Mouse (Mus musculus): ENCODE results near the gene Olfr558.

Gene Olfr558

DNA sequence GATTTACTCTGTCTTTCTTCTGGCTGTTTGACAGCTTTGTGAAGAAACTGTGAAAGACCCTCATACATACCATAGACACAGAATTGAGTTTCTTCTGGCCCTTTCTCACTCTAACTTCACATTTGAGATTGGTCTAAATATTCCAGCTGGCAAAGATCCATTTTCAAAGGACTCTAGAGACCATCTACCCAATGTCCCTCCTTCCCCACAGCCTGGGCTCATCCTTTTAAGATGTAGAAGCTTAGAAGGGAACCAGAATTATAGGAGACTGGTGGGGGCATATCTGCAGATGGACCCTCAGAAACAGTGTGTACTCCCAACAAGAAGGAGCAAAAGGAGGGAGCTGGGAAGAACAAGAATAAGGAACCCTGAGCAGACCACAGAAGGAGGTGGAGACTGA, at the start of gene Olfr558:
TSS of gene Olfr558 (plus strand) at position 301 of the 400 bp plus-strand sequence.
- no peak for DNase-seq

DNA sequence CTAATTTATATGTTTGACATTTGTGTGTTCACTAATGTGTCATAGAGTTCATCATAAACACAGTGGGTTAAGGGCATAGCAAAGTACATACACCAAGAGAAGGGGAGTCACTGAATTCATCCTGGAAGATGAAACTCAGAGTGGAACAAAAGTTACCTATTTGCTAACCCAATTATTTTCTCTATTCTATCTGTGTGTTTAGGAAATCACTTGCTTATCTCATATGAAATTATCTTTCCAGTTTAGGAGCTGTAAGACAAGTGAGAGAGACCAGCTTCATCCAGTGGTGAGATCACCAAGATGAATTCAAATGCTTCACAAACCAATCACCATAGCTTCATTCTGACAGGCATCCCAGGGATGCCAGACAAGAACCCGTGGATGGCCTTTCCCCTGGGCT, 43.5 kb upstream of the Olfr558 start, which contains the start of gene Olfr555:
TSS of gene Olfr555 (plus strand) at position 301 of the 400 bp plus-strand sequence.
- DNase-seq = no peak

DNA sequence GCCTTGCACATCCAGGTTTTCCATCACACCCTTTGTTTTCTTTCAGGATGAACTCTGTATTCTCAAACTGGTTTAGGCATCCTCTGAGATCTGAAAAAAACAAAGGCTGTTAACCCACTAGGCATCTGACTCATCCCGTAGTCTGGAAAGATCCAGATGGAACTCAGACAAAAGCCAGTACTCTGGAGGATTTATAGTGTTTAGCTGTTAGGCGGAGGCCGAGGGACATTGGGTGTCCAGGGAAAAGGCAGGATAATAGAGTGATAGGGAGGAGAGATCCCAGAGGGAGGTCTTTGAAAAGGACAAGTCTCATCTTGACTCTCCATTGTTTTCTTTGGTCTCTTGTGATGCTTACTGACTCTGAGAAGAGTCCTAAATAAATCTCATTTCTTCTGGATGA, 37.4 kb upstream of the Olfr558 start, which contains the start of gene Olfr556:
TSS of gene Olfr556 (plus strand) at position 301 of the 400 bp plus-strand sequence.
- DNase-seq = no peak

DNA sequence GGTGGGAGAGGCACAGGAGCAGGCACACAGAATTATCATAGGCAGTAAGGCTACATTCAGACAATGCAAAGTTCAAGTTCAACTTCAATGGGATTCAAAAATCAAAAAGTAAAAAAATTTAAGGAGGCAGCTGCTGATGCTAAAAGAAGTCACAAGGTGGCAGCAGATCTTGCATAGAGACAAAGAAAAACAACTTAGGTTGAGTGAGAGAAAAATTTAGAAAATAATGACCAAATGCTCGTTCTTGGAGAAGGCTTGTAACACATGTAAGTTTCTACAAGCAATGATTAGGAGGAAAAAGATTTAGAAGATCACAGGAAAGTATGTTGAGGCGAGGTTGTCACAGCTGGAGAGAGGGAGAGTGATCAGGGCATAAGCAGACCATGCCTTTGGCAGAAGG, 36.6 kb upstream of the Olfr558 start:
- DNase-seq = no peak

DNA sequence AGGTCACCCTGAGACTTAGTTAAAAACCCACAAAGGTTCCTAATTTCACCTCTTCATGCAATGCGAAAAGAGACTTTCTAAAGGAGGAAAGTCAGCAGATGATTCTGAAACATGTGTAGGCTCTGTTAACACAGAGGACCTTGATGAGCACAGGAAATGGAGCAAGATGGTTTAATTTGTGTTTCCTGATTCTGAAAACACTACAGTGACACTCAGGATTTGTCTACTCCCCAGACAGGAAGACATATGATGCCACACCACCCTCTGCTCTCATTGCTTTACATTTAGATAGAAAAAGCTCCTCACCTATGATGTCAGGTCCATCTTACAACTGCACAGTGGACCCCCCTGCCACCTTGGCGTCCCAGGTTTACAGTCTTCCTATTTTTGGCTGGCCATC, 25.8 kb upstream of the Olfr558 start:
- DNase-seq = no peak

DNA sequence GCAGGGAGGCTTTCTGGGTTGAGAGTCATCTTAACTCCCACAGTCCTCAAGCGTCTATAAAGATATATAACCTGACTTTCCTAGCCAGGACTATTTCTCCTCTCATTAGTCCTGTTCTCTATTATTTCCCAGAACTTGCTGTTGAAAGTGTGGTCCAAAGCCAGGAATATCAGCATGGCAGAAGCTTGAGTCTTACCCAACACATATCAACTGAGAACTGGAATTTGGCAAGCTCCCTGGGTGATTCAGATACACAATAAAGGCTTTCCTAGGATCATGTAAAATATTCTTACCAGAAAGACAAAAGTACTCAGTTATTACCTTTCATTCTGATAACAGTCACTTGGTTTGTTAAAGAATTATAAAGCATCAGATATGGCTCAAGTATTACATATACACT, 20.1 kb upstream of the Olfr558 start:
- DNase-seq = no peak

DNA sequence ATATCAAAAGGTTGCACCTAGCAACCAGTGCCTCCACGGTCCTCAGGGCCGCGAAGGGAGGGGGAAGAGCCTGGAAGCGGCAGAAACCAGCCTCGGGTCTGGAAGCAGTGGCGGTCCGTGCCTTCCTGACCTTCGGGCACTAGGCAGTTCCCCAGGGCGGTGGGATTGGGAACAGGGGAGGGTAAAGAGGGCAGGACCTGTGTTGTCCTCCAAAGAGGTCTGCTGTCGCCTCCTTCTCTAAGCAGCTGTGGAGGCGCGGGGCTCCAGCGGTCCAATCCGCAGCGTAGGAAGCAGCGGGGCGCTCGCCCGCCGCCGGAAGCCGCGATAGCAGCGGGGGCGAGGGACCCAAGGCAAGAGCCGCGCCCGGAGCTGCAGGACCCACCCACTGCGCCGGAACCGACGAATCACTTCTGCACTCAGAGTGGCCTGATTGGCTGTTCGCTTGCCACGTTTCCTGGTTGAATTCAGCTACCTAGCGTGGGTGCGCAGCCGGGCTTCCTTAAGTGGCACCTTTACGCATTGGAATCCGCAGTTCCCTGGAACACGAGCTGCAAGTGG, 15.0 kb upstream of the Olfr558 start, which contains the start of gene Trim68:
TSS of gene Trim68 (minus strand) at position 384 of the 558 bp plus-strand sequence.
- peak; percentile 51 for DNase-seq

DNA sequence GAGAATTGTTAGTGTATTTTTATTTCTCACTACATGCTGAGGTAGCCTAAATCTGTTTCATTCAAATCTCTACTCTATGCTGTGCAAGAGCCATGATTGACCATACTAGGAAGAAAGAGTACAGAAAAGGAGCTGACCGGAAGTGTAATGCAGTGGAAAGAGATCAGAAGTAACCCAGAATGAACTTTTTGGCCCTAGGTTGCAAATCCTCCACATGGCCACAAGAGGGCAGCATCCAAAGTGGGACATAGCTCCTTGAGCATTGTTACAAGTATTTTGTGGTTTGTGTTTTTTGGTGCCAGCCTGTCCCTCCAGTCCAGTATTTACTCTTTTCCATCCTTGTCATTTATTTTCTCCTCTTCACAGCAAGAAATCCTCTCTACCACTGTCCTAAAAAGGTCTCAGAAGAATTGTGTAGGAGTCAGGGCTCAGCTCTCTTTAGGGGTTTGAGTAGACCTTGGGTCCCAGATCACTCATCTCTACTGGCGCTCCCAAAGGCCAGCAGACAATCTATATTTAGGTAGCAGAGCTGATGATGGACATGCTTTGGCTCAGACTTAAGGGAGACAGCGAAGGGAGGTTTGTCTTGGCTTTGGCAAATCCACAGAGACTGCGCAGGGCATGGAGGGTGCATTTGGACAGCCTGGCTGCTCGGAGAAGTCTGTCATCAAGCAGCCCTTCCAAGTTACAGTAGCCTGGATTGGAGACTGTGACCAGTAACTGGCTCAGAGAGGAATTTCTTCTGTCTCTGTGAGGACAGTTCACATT, 6.5 kb upstream of the Olfr558 start, which contains the start of gene Olfr557:
TSS of gene Olfr557 (plus strand) at position 553 of the 768 bp plus-strand sequence.
- DNase-seq = no peak

DNA sequence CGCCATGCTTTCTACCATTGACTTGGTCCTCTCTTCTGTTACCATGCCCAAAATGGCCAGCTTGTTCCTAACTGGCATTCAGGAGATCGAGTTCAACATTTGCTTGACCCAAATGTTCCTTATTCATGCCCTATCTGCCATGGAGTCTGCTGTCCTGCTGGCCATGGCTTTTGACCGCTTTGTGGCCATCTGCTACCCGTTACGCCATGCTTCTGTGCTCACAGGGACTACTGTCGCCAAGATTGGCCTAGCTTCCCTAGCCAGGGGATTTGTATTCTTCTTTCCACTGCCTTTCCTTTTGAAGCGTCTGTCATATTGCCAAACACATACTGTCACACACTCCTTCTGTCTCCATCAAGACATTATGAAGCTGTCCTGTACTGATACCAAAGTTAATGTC, 3.6 kb upstream of the Olfr558 start:
- peak; percentile 48 for DNase-seq

DNA sequence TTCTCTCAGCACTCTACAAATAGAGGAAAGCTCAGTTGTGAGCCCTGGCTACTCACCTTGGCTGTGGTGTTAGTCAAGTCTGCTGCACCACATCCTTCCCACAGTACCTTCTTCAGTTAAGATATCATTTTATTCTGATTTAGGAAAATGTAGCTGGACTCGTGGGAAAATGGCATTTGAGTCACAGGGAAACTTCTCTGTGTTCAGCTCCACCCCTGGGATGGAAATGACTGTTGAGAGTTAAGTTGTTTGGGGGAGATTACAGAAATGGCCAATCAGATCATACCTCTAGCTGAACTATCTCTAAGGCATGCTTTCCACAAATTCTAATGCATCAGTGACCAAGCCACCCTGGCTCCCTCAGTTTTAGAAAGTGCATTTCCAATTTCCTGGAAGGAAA, 17.0 kb downstream of the Olfr558 start, which contains the start of gene Olfr33:
TSS of gene Olfr33 (minus strand) at position 101 of the 400 bp plus-strand sequence.
- DNase-seq = no peak

DNA sequence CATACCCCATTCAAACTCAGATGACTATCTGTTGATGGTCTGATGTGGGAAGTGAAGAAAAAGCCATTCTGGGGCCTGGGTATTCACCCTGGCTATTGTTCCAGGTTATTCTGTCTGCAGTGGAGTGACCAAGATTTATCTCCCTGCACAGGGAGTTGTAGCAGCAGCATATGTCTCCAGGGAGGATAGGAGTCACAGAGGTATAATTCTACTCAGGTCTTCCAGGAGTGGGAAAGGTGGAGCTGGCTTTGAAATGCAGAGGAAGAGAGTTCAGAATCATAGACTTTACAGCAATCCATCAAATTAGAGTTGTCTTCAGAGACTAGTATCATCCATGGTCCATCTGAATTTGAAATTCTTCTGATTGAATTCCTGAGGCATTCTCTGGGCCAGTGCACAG, 25.4 kb downstream of the Olfr558 start, which contains the start of gene Olfr559:
TSS of gene Olfr559 (minus strand) at position 101 of the 400 bp plus-strand sequence.
- no peak for DNase-seq

DNA sequence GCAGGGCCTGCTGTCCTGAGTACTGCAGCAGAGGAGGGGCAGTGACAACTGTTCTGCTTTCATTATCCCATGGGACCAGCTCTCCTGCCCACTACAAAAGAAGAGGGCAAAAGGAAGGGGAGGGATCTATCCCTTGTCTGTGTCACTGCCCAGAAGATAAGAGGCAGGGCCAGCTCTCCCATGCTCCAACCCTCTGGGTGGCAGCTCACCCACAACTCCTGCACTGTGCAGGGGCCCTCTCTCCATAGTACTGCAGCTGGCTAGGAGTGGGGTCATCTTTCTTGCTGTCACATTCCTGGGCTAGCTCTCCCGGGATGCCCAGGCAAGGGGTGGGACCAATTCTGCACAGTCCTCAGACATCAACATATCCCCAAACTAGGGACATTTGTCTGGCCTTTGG, 31.8 kb downstream of the Olfr558 start:
- DNase-seq = no peak

DNA sequence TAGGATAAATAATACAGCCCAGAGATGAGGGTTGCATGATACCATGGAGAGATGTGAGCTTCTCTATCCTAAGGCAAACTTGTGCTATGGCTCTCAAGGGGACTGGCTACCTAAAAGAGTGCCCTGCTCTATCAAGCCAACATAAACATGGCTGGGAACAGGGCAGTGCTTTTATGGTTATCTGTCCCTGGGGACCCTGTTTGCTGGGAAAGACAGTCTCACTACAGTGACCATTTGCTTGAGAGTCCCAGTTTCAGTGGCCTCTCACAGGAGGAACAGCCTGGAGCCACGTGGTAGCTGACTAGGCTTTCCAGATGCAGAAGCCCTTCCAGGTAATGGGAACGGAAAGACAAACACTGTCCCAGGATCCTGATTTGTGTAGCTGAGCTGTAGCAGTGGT, 35.7 kb downstream of the Olfr558 start:
- DNase-seq = no peak

DNA sequence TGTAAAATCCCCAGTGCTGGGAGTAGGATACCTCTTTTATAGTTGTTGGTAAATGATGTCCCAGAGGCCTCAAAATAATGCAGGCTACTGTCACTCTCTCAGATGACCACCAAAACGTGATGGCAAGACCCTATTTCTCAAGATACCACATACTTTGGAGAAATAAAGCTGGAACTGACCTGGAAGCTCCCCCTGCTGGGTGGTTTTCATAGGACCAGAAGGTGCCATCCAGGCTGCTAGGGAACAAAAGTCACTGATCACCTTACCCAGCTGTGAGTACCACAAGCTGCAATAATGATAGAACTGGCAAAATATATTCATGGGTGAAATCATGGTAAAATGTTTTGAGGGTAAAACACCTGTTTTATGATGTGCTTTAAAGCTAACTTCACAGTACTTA, 50.1 kb downstream of the Olfr558 start:
- DNase-seq = no peak

DNA sequence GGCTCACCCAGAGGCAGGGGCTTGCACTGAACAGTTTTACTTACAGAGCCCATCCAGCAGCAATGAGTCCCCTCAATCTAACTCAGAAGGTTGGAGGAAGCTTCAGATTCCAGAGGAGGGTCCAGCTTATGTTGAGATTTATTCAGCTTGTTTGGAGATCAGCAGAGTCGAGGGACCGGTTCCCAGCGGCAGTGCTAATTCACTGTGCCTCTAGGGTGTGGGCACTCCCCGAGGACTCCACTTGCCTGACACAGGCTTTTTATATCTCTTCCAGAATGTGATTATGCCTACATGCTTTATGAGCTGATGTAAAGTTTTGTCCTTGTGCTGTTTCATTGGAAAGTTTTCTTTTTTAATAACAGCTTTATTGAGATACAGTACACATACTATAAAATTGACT, 57.3 kb downstream of the Olfr558 start, which contains the start of the genes Olfr560 and Olfr78:
TSS of gene Olfr560 (minus strand) at position 101 of the 400 bp plus-strand sequence.
TSS of gene Olfr78 (minus strand) at position 206 of the 400 bp plus-strand sequence.
- DNase-seq = no peak
